ENCODE assay signal across 8 mouse cellular contexts in genomic region chr3:95760106-95760505, GRCm38 (mm10). TPM values are rescaled to one million over a fixed set of nuclear protein-coding genes. Genes with fewer than 3 reads are reported as not detected.
DNase-seq lines count a peak whose midpoint lies in the region; ATAC-seq and TF ChIP-seq lines count a peak whose summit lies in the region.

TSS of gene Tars2 (minus strand) at chr3:95760206.

- no peak for DNase-seq in neural tube, embryonic 11.5 days (ENCODE audit: low spot score)
- no peak for DNase-seq in neural tube, embryonic 10.5 days (ENCODE audit: extremely low spot score, low spot score)
- no peak for DNase-seq in heart, postnatal 10 days
- DNase-seq in limb, embryonic 10.5 days (ENCODE audit: low spot score) = no peak
- DNase-seq in Muller cell, postnatal 12 days (ENCODE audit: inconsistent ontology term) = no peak
- DNase-seq in kidney, adult 9 months = no peak

- no peak within 1 kb of the TSS for H3K27ac ChIP-seq in neural tube, embryonic 11.5 days (ENCODE audit: low read depth, low read length)
- H3K27ac ChIP-seq in embryonic fibroblast, embryonic 13.5 days (ENCODE audit: insufficient read depth, low read length) = no peak within 1 kb of the TSS
- H3K27ac ChIP-seq in limb, embryonic 10.5 days = no peak within 1 kb of the TSS
- no peak within 1 kb of the TSS for H3K27ac ChIP-seq in neural tube, embryonic 14.5 days (ENCODE audit: low read depth, low read length)

- H3K4me3 ChIP-seq in neural tube, embryonic 11.5 days (ENCODE audit: low read depth, low read length) = no peak within 1 kb of the TSS
- H3K4me3 ChIP-seq in embryonic fibroblast, embryonic 13.5 days (ENCODE audit: insufficient read depth, low read length) = no peak within 1 kb of the TSS
- no peak within 1 kb of the TSS for H3K4me3 ChIP-seq in limb, embryonic 10.5 days
- no peak within 1 kb of the TSS for H3K4me3 ChIP-seq in neural tube, embryonic 14.5 days (ENCODE audit: low read depth, low read length)

- no peaks in the 10 kb centered on the region for H3K4me1 ChIP-seq in neural tube, embryonic 11.5 days (ENCODE audit: control insufficient read depth, insufficient read depth, low read length)
- no peaks in the 10 kb centered on the region for H3K4me1 ChIP-seq in embryonic fibroblast, embryonic 13.5 days (ENCODE audit: control insufficient read depth, insufficient read depth, low read length)
- no peaks in the 10 kb centered on the region; the same call in 1 of the 2 replicates for H3K4me1 ChIP-seq in limb, embryonic 10.5 days
- H3K4me1 ChIP-seq in neural tube, embryonic 14.5 days (ENCODE audit: control insufficient read depth, insufficient read depth, low read length) = no peaks in the 10 kb centered on the region

- no peak for TF ChIP-seq POLR2A in embryonic fibroblast, embryonic 13.5 days (IDR thresholded peaks at IDR 0.05; ENCODE audit: low read depth, low read length)

- intact Hi-C loops in heart, postnatal 10 days (cut with DNase I) = no loop called here

- peaks cover 5% of the 10 kb centered on the region for H3K36me3 ChIP-seq in neural tube, embryonic 11.5 days (ENCODE audit: control insufficient read depth, insufficient read depth, low read length)
- H3K36me3 ChIP-seq in limb, embryonic 10.5 days = peaks cover 24% of the 10 kb centered on the region
- H3K36me3 ChIP-seq in neural tube, embryonic 14.5 days (ENCODE audit: control insufficient read depth, insufficient read depth, low read length) = peaks cover 7% of the 10 kb centered on the region; the same call in 1 of the 2 replicates

- no peak within 1 kb of the TSS for H3K9ac ChIP-seq in neural tube, embryonic 11.5 days (ENCODE audit: low read length)
- no peak within 1 kb of the TSS for H3K9ac ChIP-seq in neural tube, embryonic 14.5 days (replicated peaks; ENCODE audit: low read depth, low read length)

- WGBS in neural tube, embryonic 11.5 days = 87% methylated on average over 6 of the region's 6 CpGs
- 84% methylated on average over 6 of the region's 6 CpGs for WGBS in limb, embryonic 10.5 days
- 88% methylated on average over 6 of the region's 6 CpGs for WGBS in neural tube, embryonic 14.5 days

- ATAC-seq in neural tube, embryonic 11.5 days (ENCODE audit: insufficient read depth, low FRiP score, low TSS enrichment) = no peak
- ATAC-seq in neural tube, embryonic 14.5 days (ENCODE audit: low read depth) = no peak

- no peaks in the 10 kb centered on the region for H3K27me3 ChIP-seq in neural tube, embryonic 11.5 days (ENCODE audit: control insufficient read depth, insufficient read depth, low read length)
- no peaks in the 10 kb centered on the region for H3K27me3 ChIP-seq in limb, embryonic 10.5 days (ENCODE audit: low read depth, poor library complexity, severe bottlenecking)
- H3K27me3 ChIP-seq in neural tube, embryonic 14.5 days (ENCODE audit: control insufficient read depth, insufficient read depth, low read length) = no peaks in the 10 kb centered on the region

- no peak for TF ChIP-seq CTCF in embryonic fibroblast, embryonic 13.5 days (IDR thresholded peaks at IDR 0.05; ENCODE audit: borderline replicate concordance, insufficient read depth, low read length)

- no peak within 1 kb of the TSS for H3K4me2 ChIP-seq in neural tube, embryonic 11.5 days (ENCODE audit: low read depth)
- no peak within 1 kb of the TSS for H3K4me2 ChIP-seq in neural tube, embryonic 14.5 days (ENCODE audit: low read depth, low read length)

- no peaks in the 10 kb centered on the region for H3K9me3 ChIP-seq in neural tube, embryonic 11.5 days (ENCODE audit: control insufficient read depth, low read length)
- H3K9me3 ChIP-seq in limb, embryonic 10.5 days (replicated peaks) = no peaks in the 10 kb centered on the region
- no peaks in the 10 kb centered on the region for H3K9me3 ChIP-seq in neural tube, embryonic 14.5 days (ENCODE audit: control insufficient read depth, low read length)

RNA-seq across cellular contexts. Expression of gene Tars2, which starts in this region (rescaled TPM):
- 46.8 and 56.5 TPM in 2 replicates for polyA plus RNA-seq in neural tube, embryonic 11.5 days (2014; fragmentation: Nextera tagmentation; extraction: Ambion mirVana)
- 36.7 and 37.5 TPM in 2 replicates for polyA plus RNA-seq in embryonic fibroblast, embryonic 13.5 days (2011; ENCODE audit: insufficient read length, low read depth, missing spikeins)
- total RNA-seq in heart, postnatal 10 days (2021) = 10 to 100 TPM; 33.5 to 39.6 TPM
- polyA plus RNA-seq in limb, embryonic 10.5 days (2016; fragmentation: Nextera tagmentation; extraction: Ambion mirVana) = 82.1 and 86.1 TPM in 2 replicates
- 47.4 and 47.5 TPM in 2 replicates for polyA plus RNA-seq in neural tube, embryonic 14.5 days (2014; fragmentation: Nextera tagmentation; extraction: Ambion mirVana)
